Mouse (Mus musculus) subcutaneous adipose tissue, adult 2 months (tissue): ENCODE data around the gene Npy5r. TPM values are rescaled to one million over a fixed set of nuclear protein-coding genes. Genes with fewer than 3 reads are reported as not detected.

Experiments
- polyA plus RNA-seq: library from polyadenylated mRNA; depleted of rRNA; stranded (reverse); fragments of >200 nt; gene quantifications from 2 replicates; pipeline ENCODE4 v1.2.3, GENCODE M21; 2012; ENCODE audit warnings: low replicate concordance; rRNA removed

The Npy5r gene
- not detected in 2 replicates for polyA plus RNA-seq

GRCm38 (mm10) chr8:66687511-66688329 is at the start of gene Npy5r:
TSS of gene Npy5r (minus strand) at chr8:66688128.

GRCm38 (mm10) chr8:66696970-66697843 is 9.3 kb upstream of the Npy5r start, which contains the start of gene Npy1r:
TSS of gene Npy1r (plus strand) at chr8:66697192.

Other genes starting within 250 kb of the Npy5r start
- 1.8 and 4.1 TPM in 2 replicates for gene Tma16, start 201.6 kb downstream of the Npy5r start, polyA plus RNA-seq
- gene Tktl2, start 176.4 kb downstream of the Npy5r start, polyA plus RNA-seq, result not detected in 2 replicates
- gene Npy1r, start 9.1 kb upstream of the Npy5r start, polyA plus RNA-seq, result 3.6 and 6.2 TPM in 2 replicates
- gene Naf1, start 172.1 kb upstream of the Npy5r start, polyA plus RNA-seq, result 2.5 and 6.6 TPM in 2 replicates